Mouse (Mus musculus) heart, postnatal 0 days (tissue): ENCODE data around the gene Dbp. TPM values are rescaled to one million over a fixed set of nuclear protein-coding genes. Genes with fewer than 3 reads are reported as not detected.

Source experiments
- ATAC-seq: fragments of 200-750 bp; cut with Nextera tagmentation; 2 replicates; pipeline ENCODE4 v1.8.0; 2017; ENCODE audit warnings: low read depth, moderate number of reproducible peaks, moderate library complexity; ENCODE audit not compliant: insufficient read depth
- DNase-seq: peaks from one replicate; pipeline ENCODE4 v3.0.0-alpha.2; 2016; ENCODE audit warnings: low spot score
- H3K27ac ChIP-seq: fragments of 300-500 bp; sonication (generic); 2 replicates; pipeline ENCODE4 v1.5.1; 2014; ENCODE audit warnings: low read depth, mild to moderate bottlenecking
- H3K27me3 ChIP-seq: fragments of 300-500 bp; sonication (generic); 2 replicates; pipeline ENCODE4 v1.6.1; 2014; ENCODE audit warnings: low read length, mixed read lengths; ENCODE audit not compliant: control insufficient read depth, insufficient read depth
- H3K36me3 ChIP-seq: fragments of 300-500 bp; sonication (generic); replicated peaks from 2 replicates; pipeline ENCODE4 v1.6.1; 2014; ENCODE audit warnings: low read length, mixed read lengths; ENCODE audit not compliant: control insufficient read depth, insufficient read depth
- H3K4me1 ChIP-seq: fragments of 300-500 bp; sonication (generic); 2 replicates; pipeline ENCODE4 v1.6.1; 2014; ENCODE audit warnings: antibody characterized with exemption; ENCODE audit not compliant: control insufficient read depth, insufficient read depth
- H3K4me2 ChIP-seq: fragments of 300-500 bp; sonication (generic); 2 replicates; pipeline ENCODE4 v1.6.1; 2014; ENCODE audit warnings: low read depth, mild to moderate bottlenecking, low read length, moderate library complexity
- H3K4me3 ChIP-seq: fragments of 300-500 bp; sonication (generic); 2 replicates; pipeline ENCODE4 v1.5.1; 2014; ENCODE audit warnings: low read depth, low read length
- H3K9ac ChIP-seq: fragments of 300-500 bp; sonication (generic); replicated peaks from 2 replicates; pipeline ENCODE4 v1.6.1; 2014; ENCODE audit warnings: low read depth, low read length, mixed read lengths
- H3K9me3 ChIP-seq: fragments of 300-500 bp; sonication (generic); replicated peaks from 2 replicates; pipeline ENCODE4 v1.6.1; 2016; ENCODE audit warnings: low read length; ENCODE audit not compliant: control insufficient read depth
- CTCF ChIP-seq: IDR thresholded peaks from 2 replicates; pipeline ENCODE4 v1.5.1; 2016; ENCODE audit warnings: antibody characterized with exemption, control low read depth, low read depth
- EP300 ChIP-seq: IDR thresholded peaks from 2 replicates; pipeline ENCODE4 v1.6.1; 2016; ENCODE audit warnings: antibody characterized with exemption, low read depth
- WGBS: fragments of 180-500 bp; shearing (Covaris S2); extraction: QIAGEN DNeasy Blood & Tissue Kit; methylation state at CpG from one replicate; pipeline ENCODE4 v1.1.7; 2014; 5-methylcytosine and 5-hydroxymethylcytosine counted together
- polyA plus RNA-seq: library from polyadenylated mRNA; unstranded; fragments of >200 nt; fragmentation: Nextera tagmentation; extraction: Ambion mirVana; gene quantifications from 2 replicates; pipeline ENCODE4 v1.2.1, GENCODE M21; 2015
- total RNA-seq: library from RNA; depleted of rRNA; stranded (reverse); fragments of >200 nt; gene quantifications from 2 replicates; pipeline ENCODE4 v1.2.3, GENCODE M21; 2014; ENCODE audit warnings: low replicate concordance

Gene Dbp
- total and polyA plus RNA-seq, 2 experiments from 2014 or later, result 21.9 to 29.3 TPM

DNA sequence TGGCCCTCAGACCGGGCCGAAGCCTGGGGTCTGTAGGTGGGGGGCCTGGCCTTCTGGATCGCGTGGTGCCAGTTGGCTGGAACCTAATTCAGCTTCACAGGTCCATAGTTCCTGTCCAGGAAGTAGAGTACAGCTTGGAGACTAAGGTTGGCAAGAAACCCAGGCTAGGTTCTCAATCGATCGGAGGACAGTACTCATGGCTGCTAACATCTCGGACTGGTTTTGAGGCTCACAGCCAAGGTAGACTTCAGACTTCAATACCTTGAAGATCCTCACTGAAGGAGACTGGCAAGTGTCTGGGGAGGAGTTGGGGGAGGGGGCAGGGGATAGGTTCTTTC, 16.3 kb downstream of the Dbp start:
- Histone ChIP-seq H3K4me2 (no peak overlapping the region), H3K4me3 (no peak overlapping the region), H3K9ac (no peak overlapping the region), H3K9me3 (no peaks in the 10 kb centered on the region), H3K27me3 (no peaks in the 10 kb centered on the region), H3K4me1 (peaks cover 17% of the 10 kb centered on the region), H3K36me3 (peaks cover 36% of the 10 kb centered on the region), H3K27ac (no peak overlapping the region)
- 79% methylated on average over 7 of the region's 7 CpGs for WGBS
- no peak for TF ChIP-seq CTCF
- no peak for TF ChIP-seq EP300
- ATAC-seq (no peak), DNase-seq (no peak)

DNA sequence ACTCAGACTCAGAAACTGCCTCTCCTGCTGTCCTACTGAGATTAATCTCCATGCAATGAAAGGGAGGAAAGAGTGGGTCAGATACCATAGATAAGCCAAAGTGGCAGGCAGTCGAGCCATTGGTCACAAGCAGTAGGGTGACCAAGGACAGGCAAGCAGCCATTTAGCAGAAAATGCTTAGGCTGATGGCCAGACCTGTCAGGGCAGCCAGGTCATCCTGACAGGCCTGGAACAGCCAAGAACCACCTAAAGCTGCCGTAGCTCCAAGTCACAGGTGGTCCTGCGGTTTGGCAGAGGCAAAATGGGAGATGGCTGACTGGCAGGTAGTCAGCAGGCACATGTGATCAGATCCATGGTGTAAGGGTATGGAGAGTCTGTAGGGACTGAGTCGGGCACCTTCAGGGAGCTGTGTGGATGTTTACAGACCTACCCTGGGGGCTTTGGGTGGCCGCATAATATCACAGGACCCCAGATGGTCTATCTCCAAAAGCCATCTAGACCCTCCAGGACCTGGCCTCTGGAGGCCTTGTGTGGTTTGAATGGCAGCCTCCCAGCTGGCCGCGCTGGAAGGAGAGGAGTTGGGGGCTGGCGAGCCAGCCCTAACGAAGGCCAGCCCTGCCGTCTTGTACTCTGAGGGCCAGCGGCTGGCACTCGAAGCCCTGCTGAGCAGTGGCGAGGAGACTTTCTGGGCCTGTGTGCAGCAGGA, 16.9 kb downstream of the Dbp start:
- DNase-seq (no peak), ATAC-seq (no peak)
- Histone ChIP-seq H3K4me1 (peaks cover 11% of the 10 kb centered on the region), H3K4me2 (no peak overlapping the region), H3K4me3 (no peak overlapping the region), H3K27me3 (no peaks in the 10 kb centered on the region), H3K36me3 (peaks cover 36% of the 10 kb centered on the region), H3K9ac (0 out of 2 replicates have a peak overlapping the region, but pooled peaks have one; percentile 6), H3K27ac (no peak overlapping the region), H3K9me3 (no peaks in the 10 kb centered on the region)
- TF ChIP-seq CTCF, result no peak
- no peak for TF ChIP-seq EP300
- 64% methylated on average over 13 of the region's 13 CpGs for WGBS

DNA sequence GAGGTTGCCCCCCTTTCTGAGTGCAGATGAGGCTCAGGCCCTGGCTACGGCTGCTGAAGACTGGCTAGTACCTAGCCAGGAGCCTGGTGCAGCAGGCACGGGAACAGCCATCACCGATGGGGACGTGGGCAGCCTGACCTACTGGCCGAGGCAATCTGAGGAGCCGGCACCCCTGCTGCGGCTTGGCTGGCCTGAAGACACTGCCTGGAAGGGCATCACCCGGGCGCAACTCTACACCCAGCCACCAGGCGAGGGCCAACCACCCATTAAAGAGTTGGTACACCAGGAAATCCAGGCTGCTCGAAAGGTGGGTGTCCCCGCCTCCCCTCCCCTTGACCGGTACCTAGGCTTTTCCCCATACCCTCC, 17.4 kb downstream of the Dbp start:
- no peak overlapping the region for H3K4me2 ChIP-seq
- H3K36me3 ChIP-seq, result peaks cover 36% of the 10 kb centered on the region
- peaks cover 8% of the 10 kb centered on the region for H3K4me1 ChIP-seq
- no peaks in the 10 kb centered on the region for H3K9me3 ChIP-seq
- WGBS, result 73% methylated on average over 13 of the region's 13 CpGs
- no peak for ATAC-seq
- TF ChIP-seq EP300 (no peak), CTCF (no peak)
- no peak for DNase-seq
- H3K9ac ChIP-seq, result 0 out of 2 replicates have a peak overlapping the region, but pooled peaks have one; percentile 6
- no peak overlapping the region for H3K27ac ChIP-seq
- H3K27me3 ChIP-seq, result no peaks in the 10 kb centered on the region
- H3K4me3 ChIP-seq, result no peak overlapping the region

DNA sequence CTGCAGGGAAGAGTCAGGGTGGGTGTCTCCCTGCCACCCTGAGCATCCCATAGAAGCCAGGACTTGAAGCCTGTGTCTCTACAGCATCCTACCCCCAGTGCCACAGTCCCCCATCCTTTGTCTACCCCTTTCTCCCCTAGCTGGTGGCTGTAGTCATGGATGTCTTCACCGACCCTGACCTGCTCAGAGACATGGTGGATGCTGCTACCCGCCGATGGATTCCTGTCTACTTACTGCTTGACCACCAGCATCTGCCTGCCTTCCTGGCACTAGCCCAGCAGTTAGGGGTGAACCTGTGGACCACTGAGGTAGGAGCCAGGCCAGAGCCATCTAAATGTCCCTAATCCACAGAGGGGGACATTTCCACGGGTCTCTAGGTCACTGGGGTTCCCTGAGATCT, 18.4 kb downstream of the Dbp start:
- Histone ChIP-seq H3K9ac (no peak overlapping the region), H3K9me3 (no peaks in the 10 kb centered on the region), H3K4me2 (no peak overlapping the region), H3K4me1 (peaks cover 8% of the 10 kb centered on the region), H3K27me3 (no peaks in the 10 kb centered on the region), H3K36me3 (peaks cover 36% of the 10 kb centered on the region), H3K4me3 (no peak overlapping the region), H3K27ac (no peak overlapping the region)
- DNase-seq (no peak), ATAC-seq (no peak)
- WGBS, result 87% methylated on average over 4 of the region's 4 CpGs
- TF ChIP-seq CTCF, result no peak
- no peak for TF ChIP-seq EP300

DNA sequence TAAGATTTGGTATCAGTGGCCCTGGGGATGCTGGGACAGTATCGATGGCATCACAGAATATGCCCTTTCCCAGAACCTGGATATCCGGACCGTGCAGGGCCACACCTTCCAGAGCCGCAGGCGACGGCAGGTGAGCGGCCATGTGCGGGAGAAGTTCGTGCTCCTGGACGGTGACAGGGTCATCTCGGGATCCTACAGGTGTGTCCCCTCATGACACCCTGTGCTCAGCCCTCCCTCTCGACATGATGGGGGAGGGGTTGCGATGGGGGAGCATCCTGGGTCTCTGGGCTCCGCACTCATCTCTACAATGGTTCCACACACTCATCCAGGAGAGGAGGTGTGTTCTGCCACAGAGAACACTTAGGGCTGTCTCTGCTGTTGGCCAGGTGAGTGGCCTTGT, 18.9 kb downstream of the Dbp start:
- DNase-seq, result no peak
- Histone ChIP-seq H3K4me3 (no peak overlapping the region), H3K27ac (no peak overlapping the region), H3K36me3 (peaks cover 36% of the 10 kb centered on the region), H3K4me2 (no peak overlapping the region), H3K27me3 (no peaks in the 10 kb centered on the region), H3K9me3 (no peaks in the 10 kb centered on the region), H3K9ac (no peak overlapping the region), H3K4me1 (peaks cover 6% of the 10 kb centered on the region)
- ATAC-seq, result no peak
- TF ChIP-seq CTCF, result no peak
- no peak for TF ChIP-seq EP300
- WGBS, result 92% methylated on average over 14 of the region's 14 CpGs

DNA sequence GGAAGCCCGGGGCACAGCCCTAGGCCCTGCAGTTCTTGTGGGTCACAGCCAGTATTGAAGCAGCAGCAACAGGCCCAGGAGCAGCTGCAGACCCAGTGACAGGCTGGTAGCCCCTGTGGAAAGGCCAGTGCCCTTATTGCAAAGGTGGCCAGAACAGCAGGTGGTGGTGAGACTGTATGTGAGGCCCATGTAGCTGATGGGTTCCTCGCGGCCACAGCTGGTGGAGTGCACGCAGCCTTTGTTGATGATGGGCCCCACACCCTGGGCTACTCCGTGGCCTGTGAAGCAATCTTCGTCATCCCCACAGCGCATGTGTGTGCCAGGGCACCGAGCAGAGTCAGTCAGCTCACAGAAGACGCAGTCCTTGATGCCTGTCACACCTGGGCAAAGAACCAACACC, 20.3 kb downstream of the Dbp start:
- peaks cover 25% of the 10 kb centered on the region for H3K36me3 ChIP-seq
- H3K4me3 ChIP-seq, result no peak overlapping the region
- TF ChIP-seq CTCF (no peak), EP300 (no peak)
- H3K9me3 ChIP-seq, result no peaks in the 10 kb centered on the region
- no peak overlapping the region for H3K4me2 ChIP-seq
- no peak overlapping the region for H3K9ac ChIP-seq
- 93% methylated on average over 9 of the region's 9 CpGs for WGBS
- H3K4me1 ChIP-seq, result no peaks in the 10 kb centered on the region
- DNase-seq, result no peak
- ATAC-seq, result no peak
- no peaks in the 10 kb centered on the region for H3K27me3 ChIP-seq
- no peak overlapping the region for H3K27ac ChIP-seq
